ENCODE assay signal across 8 mouse cellular contexts in genomic region chr5:24779881-24780512, GRCm38 (mm10). TPM values are rescaled to one million over a fixed set of nuclear protein-coding genes. Genes with fewer than 3 reads are reported as not detected.
DNase-seq lines count a peak whose midpoint lies in the region; ATAC-seq lines count a peak whose summit lies in the region.

No protein-coding gene starts in this region.

- no peak overlapping the region for H3K4me3 ChIP-seq in midbrain, embryonic 11.5 days (ENCODE audit: low read depth, low read length)
- no peak overlapping the region for H3K4me3 ChIP-seq in midbrain, embryonic 13.5 days (replicated peaks)

- no peak overlapping the region for H3K27ac ChIP-seq in midbrain, embryonic 11.5 days (ENCODE audit: low read depth, low read length)
- no peak overlapping the region for H3K27ac ChIP-seq in midbrain, embryonic 13.5 days

- H3K9me3 ChIP-seq in midbrain, embryonic 11.5 days (ENCODE audit: control insufficient read depth, low read length): no peaks in the 10 kb centered on the region
- no peaks in the 10 kb centered on the region; the same call in 1 of the 2 replicates for H3K9me3 ChIP-seq in midbrain, embryonic 13.5 days

- peak; percentile 92 for DNase-seq in midbrain, embryonic 11.5 days (ENCODE audit: low spot score, missing footprints)
- DNase-seq in T-cell, adult 2 months (ENCODE audit: low spot score): peak; percentile 38
- DNase-seq in embryo, embryonic 11 days: peak; percentile 55
- peak; percentile 84 for DNase-seq in induced T-regulatory cell, adult 2 months (ENCODE audit: low read depth)
- DNase-seq in right cerebral cortex, postnatal 25 days: no peak
- no peak for DNase-seq in left cerebral cortex, adult 11 months (ENCODE audit: low spot score)

- no peak for ATAC-seq in midbrain, embryonic 11.5 days (ENCODE audit: low FRiP score)
- ATAC-seq in midbrain, embryonic 13.5 days: no peak
- ATAC-seq in megakaryocyte progenitor cell, adult 5-6 weeks (replicated peaks; ENCODE audit: poor library complexity): peak; percentile 85

- H3K4me2 ChIP-seq in midbrain, embryonic 11.5 days: no peak overlapping the region
- H3K4me2 ChIP-seq in midbrain, embryonic 13.5 days (replicated peaks): no peak overlapping the region

- no peaks in the 10 kb centered on the region for H3K4me1 ChIP-seq in midbrain, embryonic 11.5 days (ENCODE audit: control insufficient read depth, insufficient read depth, low read length)
- H3K4me1 ChIP-seq in midbrain, embryonic 13.5 days (replicated peaks): peaks cover 14% of the 10 kb centered on the region

- H3K9ac ChIP-seq in midbrain, embryonic 11.5 days (ENCODE audit: low read length): no peak overlapping the region
- no peak overlapping the region for H3K9ac ChIP-seq in midbrain, embryonic 13.5 days (replicated peaks)

- WGBS in midbrain, embryonic 11.5 days: 52% methylated on average over 15 of the region's 15 CpGs
- WGBS in midbrain, embryonic 13.5 days: 45% methylated on average over 15 of the region's 15 CpGs

- no peaks in the 10 kb centered on the region for H3K36me3 ChIP-seq in midbrain, embryonic 11.5 days (ENCODE audit: control insufficient read depth, insufficient read depth, low read length)
- H3K36me3 ChIP-seq in midbrain, embryonic 13.5 days: no peaks in the 10 kb centered on the region

- H3K27me3 ChIP-seq in midbrain, embryonic 11.5 days (ENCODE audit: control insufficient read depth, insufficient read depth, low read length): peaks cover 3% of the 10 kb centered on the region; the same call in 1 of the 2 replicates
- peaks cover 7% of the 10 kb centered on the region; the same call in 1 of the 2 replicates for H3K27me3 ChIP-seq in midbrain, embryonic 13.5 days

RNA-seq across cellular contexts. Expression of gene Crygn, which starts 22.2 kb away (rescaled TPM):
- polyA plus RNA-seq in midbrain, embryonic 11.5 days (2014; fragmentation: Nextera tagmentation; extraction: Ambion mirVana): 0.68 and 1.2 TPM in 2 replicates
- 0.53 TPM in 1 of 2 replicates, not detected in the other for polyA plus RNA-seq in midbrain, embryonic 13.5 days (2015; fragmentation: Nextera tagmentation; extraction: Ambion mirVana)
- total RNA-seq in megakaryocyte progenitor cell, adult 5-6 weeks (2015): not detected in 2 replicates
- total RNA-seq in megakaryocyte progenitor cell, adult 5-6 weeks (2017): not detected in 2 replicates

RNA-seq across cellular contexts. Expression of gene Wdr86, which starts 49.5 kb away (rescaled TPM):
- 8.7 and 10.3 TPM in 2 replicates for polyA plus RNA-seq in midbrain, embryonic 11.5 days (2014; fragmentation: Nextera tagmentation; extraction: Ambion mirVana)
- polyA plus RNA-seq in midbrain, embryonic 13.5 days (2015; fragmentation: Nextera tagmentation; extraction: Ambion mirVana): 3.8 and 4.9 TPM in 2 replicates
- total RNA-seq in megakaryocyte progenitor cell, adult 5-6 weeks (2015): 0.07 and 0.64 TPM in 2 replicates
- total RNA-seq in megakaryocyte progenitor cell, adult 5-6 weeks (2017): 0.95 TPM in 1 of 2 replicates, not detected in the other

Comparison
In these comparisons a context has a peak if more than half of its experiments do, and no peak if none do; other contexts are left out.
1. DNase-seq: peak in midbrain, embryonic 11.5 days (single experiment), T-cell, adult 2 months (single experiment), embryo, embryonic 11 days (single experiment) and induced T-regulatory cell, adult 2 months (single experiment); none in right cerebral cortex, postnatal 25 days (single experiment) and left cerebral cortex, adult 11 months (single experiment).